Mouse (Mus musculus) ES-E14 (cell line): ENCODE measurements around the gene Mb21d2. TPM values are rescaled to one million over a fixed set of nuclear protein-coding genes. Genes with fewer than 3 reads are reported as not detected.

ENCODE experiments used
- DNase-seq: peaks from one replicate; pipeline ENCODE4 v3.0.0-alpha.2; 2013; ENCODE audit warnings: low read depth, low spot score
- H3K27ac ChIP-seq: 2 replicates; pipeline ENCODE4 v1.5.1; 2012; ENCODE audit warnings: low read depth, mild to moderate bottlenecking, low read length, moderate library complexity, mixed read lengths; ENCODE audit not compliant: poor library complexity, insufficient read depth, severe bottlenecking
- H3K36me3 ChIP-seq: 2 replicates; pipeline ENCODE4 v1.6.1; 2012; ENCODE audit warnings: mild to moderate bottlenecking, low read length, moderate library complexity, mixed read lengths; ENCODE audit not compliant: control insufficient read depth, poor library complexity, insufficient read depth, severe bottlenecking
- H3K4me1 ChIP-seq, 2 experiments: fragments of 150-350 bp in 1 of 2; sonication (generic) in 1 of 2; 2 replicates each; pipeline ENCODE4 v1.6.1; 2012; ENCODE audit warnings: low read length in 2 of 2, mild to moderate bottlenecking in 1 of 2, mixed read lengths in 1 of 2; ENCODE audit not compliant: control insufficient read depth in 2 of 2, insufficient read depth in 2 of 2, poor library complexity in 1 of 2
- H3K4me3 ChIP-seq, 2 experiments: fragments of 150-350 bp in 1 of 2; sonication (generic) in 1 of 2; 2 replicates each; pipeline ENCODE4 v1.5.1; 2012; ENCODE audit warnings: low read length in 2 of 2, low read depth in 1 of 2, mild to moderate bottlenecking in 1 of 2, mixed read lengths in 1 of 2; ENCODE audit not compliant: insufficient read depth in 1 of 2, poor library complexity in 1 of 2, severe bottlenecking in 1 of 2
- H3K9ac ChIP-seq: 2 replicates; pipeline ENCODE4 v1.6.1; 2012; ENCODE audit warnings: low read depth, mild to moderate bottlenecking, low read length, mixed read lengths; ENCODE audit not compliant: poor library complexity, insufficient read depth, severe bottlenecking
- H3K9me3 ChIP-seq: fragments of 150-350 bp; sonication (generic); 2 replicates; pipeline ENCODE4 v1.6.1; 2012; ENCODE audit warnings: low read depth, mild to moderate bottlenecking, low read length; ENCODE audit not compliant: control insufficient read depth, insufficient read depth
- CHD2 ChIP-seq: IDR thresholded peaks from 2 replicates; pipeline ENCODE4 v1.6.1; 2014; ENCODE audit warnings: mild to moderate bottlenecking, low read depth, low read length, inconsistent platforms
- HCFC1 ChIP-seq: IDR thresholded peaks from 2 replicates; pipeline ENCODE4 v1.6.1; 2012; ENCODE audit warnings: low read length, inconsistent platforms, borderline replicate concordance; ENCODE audit not compliant: insufficient read depth
- MAFK ChIP-seq: IDR thresholded peaks from 2 replicates; pipeline ENCODE4 v1.6.1; 2014; ENCODE audit warnings: mild to moderate bottlenecking, low read depth, low read length, inconsistent platforms; ENCODE audit not compliant: insufficient read depth
- ZC3H11A ChIP-seq: IDR thresholded peaks from 2 replicates; pipeline ENCODE4 v1.6.1; 2012; ENCODE audit warnings: low read depth, mild to moderate bottlenecking, inconsistent platforms, low read length, borderline replicate concordance
- ZNF384 ChIP-seq: IDR thresholded peaks from 2 replicates; pipeline ENCODE4 v1.6.1; 2012; ENCODE audit warnings: low read depth, low read length, inconsistent platforms
- in situ Hi-C, 2 experiments: fragments of 600-800 bp; cut with MboI; formaldehyde crosslinking; loops; one replicate each; pipeline ENCODE4 v1.15.1; 2025; ENCODE audit warnings: low sequenced_read_pairs in 2 of 2, inconsistent platforms in 1 of 2; ENCODE audit not compliant: unreplicated experiment in 2 of 2
- total RNA-seq: library from RNA; depleted of rRNA; stranded (reverse); fragments of 300-350 nt; gene quantifications from 2 replicates; pipeline ENCODE4 v1.2.3, GENCODE M21; 2012

Mb21d2 gene
- total RNA-seq, 1 experiment: 15.3 TPM

DNA sequence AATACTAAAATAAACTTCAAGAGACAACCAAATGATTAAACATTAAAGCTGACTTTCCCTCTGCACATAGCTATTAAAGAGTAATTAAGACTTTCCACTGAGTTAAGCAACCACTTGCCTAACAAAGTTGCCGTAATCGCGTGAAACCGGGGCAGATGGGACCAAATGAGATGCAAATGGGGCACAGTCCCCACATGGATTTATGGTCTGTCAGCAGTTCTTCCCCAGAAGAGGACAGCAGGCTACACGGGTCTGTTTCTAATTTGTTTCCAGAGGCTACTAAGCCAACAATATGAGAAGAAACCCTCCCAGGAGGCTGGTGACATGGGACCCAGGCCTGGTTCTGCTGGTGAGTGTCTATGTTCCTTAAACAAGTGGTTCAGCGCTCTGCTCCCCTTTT is 34.6 kb downstream of the Mb21d2 start:
- Histone ChIP-seq H3K27ac (no peak overlapping the region), H3K36me3 (peaks cover 3% of the 10 kb centered on the region; the same call in 1 of the 2 replicates), H3K4me3 (no peak overlapping the region), H3K9ac (no peak overlapping the region), H3K4me1 (peaks cover 0 to 4% of the 10 kb centered on the region in 2 experiments; a peak in 2 of 4 replicates), H3K9me3 (no peaks in the 10 kb centered on the region)
- TF ChIP-seq HCFC1 (no peak), ZNF384 (no peak), MAFK (no peak), CHD2 (no peak), ZC3H11A (no peak)
- in situ Hi-C loops: no loop called here
- no peak for DNase-seq

- no peak overlapping the region for H3K4me3 ChIP-seq
- H3K9me3 ChIP-seq: no peaks in the 10 kb centered on the region
- H3K27ac ChIP-seq: no peak overlapping the region
- TF ChIP-seq ZC3H11A: no peak
- TF ChIP-seq CHD2: no peak
- TF ChIP-seq MAFK: no peak
- no peak for TF ChIP-seq ZNF384
- TF ChIP-seq HCFC1: no peak
- H3K9ac ChIP-seq: no peak overlapping the region
- peaks cover 0 to 4% of the 10 kb centered on the region in 2 experiments; a peak in 3 of 4 replicates for H3K4me1 ChIP-seq
- peaks cover 2% of the 10 kb centered on the region; the same call in 1 of the 2 replicates for H3K36me3 ChIP-seq
- no peak for DNase-seq
- in situ Hi-C loops: no loop called here
These were observed 36.2 kb downstream of the Mb21d2 start for GRCm38 (mm10) chr16:28893266-28893665.

GRCm38 (mm10) chr16:28886201-28886745 is 43.2 kb downstream of the Mb21d2 start:
- H3K36me3 ChIP-seq: peaks cover 2% of the 10 kb centered on the region; the same call in 1 of the 2 replicates
- H3K9ac ChIP-seq: no peak overlapping the region
- no peak overlapping the region for H3K27ac ChIP-seq
- in situ Hi-C loops: no loop called here
- H3K4me1 ChIP-seq: peaks cover under 1 to 15% of the 10 kb centered on the region in 2 experiments; a peak in 3 of 4 replicates
- 0 out of 4 replicates have a peak overlapping the region, but pooled peaks of 1 of the 2 experiments have one; percentile 12 for H3K4me3 ChIP-seq
- H3K9me3 ChIP-seq: no peaks in the 10 kb centered on the region
- DNase-seq: no peak
- TF ChIP-seq ZNF384 (no peak), MAFK (no peak), HCFC1 (no peak), CHD2 (no peak), ZC3H11A (no peak)

- H3K9me3 ChIP-seq: no peaks in the 10 kb centered on the region
- DNase-seq: no peak
- TF ChIP-seq MAFK: no peak
- no peak for TF ChIP-seq ZC3H11A
- no peak for TF ChIP-seq ZNF384
- TF ChIP-seq HCFC1: no peak
- in situ Hi-C loops: no loop called here
- H3K36me3 ChIP-seq: peaks cover 2% of the 10 kb centered on the region; the same call in 1 of the 2 replicates
- H3K4me1 ChIP-seq: peaks cover 3 to 18% of the 10 kb centered on the region in 2 experiments; a peak in 3 of 4 replicates
- H3K4me3 ChIP-seq: 0 out of 4 replicates have a peak overlapping the region, but pooled peaks of 1 of the 2 experiments have one; percentile 12
- H3K9ac ChIP-seq: no peak overlapping the region
- no peak overlapping the region for H3K27ac ChIP-seq
These were observed 44.0 kb downstream of the Mb21d2 start for GRCm38 (mm10) chr16:28885474-28885873.
